Mouse (Mus musculus) c-Kit-negative CD71-positive TER-119-positive erythroid progenitor cells, embryonic 14.5 days (primary cell): ENCODE measurements at regions not wholly inside any gene's neighbourhood (a gene's known extent, or its start where the extent isn't known, plus 50 kb on each side); places are given as distances from the start of the nearest gene placed in this dataset.

Experiments
- DNase-seq: peaks from one replicate; pipeline ENCODE4 v3.0.0-alpha.2; 2013; ENCODE audit warnings: low read depth, low spot score

GRCm38 (mm10) chr9:67698796-67699195 lies 60.4 kb upstream of the C2cd4b start:
- DNase-seq: no peak

- DNase-seq: no peak
Observed at GRCm38 (mm10) chr9:67699846-67700579, 59.2 kb upstream of the C2cd4b start.

DNA sequence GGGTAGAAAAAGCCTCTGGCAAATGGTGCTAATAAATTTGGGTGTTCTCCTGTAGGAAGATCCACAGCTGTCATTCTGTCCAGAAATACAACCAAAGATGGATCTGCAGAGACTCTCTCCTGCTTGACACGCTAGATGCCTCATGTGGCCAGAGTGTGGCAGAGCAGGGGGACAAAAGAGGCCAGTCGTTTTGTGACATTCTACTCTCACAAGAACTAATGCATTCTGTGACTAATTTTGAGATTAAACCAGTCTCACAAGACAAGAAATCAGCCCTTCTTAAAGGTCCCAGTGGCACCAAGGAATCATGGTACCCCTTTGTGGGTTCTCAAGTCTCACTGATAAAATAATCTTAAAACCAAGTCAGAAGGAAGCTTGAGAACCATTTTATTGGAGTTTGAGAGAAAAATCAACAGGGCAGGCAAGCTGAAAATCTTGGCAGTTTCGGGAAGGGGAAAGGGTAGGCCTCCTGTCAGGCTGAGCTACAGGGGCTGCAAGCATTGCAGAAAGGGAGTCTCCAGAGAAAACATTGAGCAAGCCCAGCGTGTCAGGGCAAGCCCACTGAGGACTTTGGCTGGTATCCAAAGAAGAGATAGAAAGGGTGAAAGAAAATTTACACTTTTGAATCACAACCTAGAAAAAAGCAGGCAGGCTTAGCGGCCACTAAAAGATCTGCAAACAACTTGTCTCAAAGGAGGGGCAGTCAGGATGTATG lies 50.8 kb upstream of the C2cd4b start:
- DNase-seq: no peak
